Mouse (Mus musculus): ENCODE results near the gene Ceacam3. TPM values are rescaled to one million over a fixed set of nuclear protein-coding genes. Genes with fewer than 3 reads are reported as not detected.
"Not testable (repeated sequence)": the region's sequence is repeated elsewhere in the genome, so short reads cannot be mapped to it uniquely, and the experiment has no call there.

The Ceacam3 gene
- polyA plus RNA-seq (2015; fragmentation: Nextera tagmentation; extraction: Ambion mirVana), result 0.06 TPM in 1 of 2 replicates, not detected in the other

DNA sequence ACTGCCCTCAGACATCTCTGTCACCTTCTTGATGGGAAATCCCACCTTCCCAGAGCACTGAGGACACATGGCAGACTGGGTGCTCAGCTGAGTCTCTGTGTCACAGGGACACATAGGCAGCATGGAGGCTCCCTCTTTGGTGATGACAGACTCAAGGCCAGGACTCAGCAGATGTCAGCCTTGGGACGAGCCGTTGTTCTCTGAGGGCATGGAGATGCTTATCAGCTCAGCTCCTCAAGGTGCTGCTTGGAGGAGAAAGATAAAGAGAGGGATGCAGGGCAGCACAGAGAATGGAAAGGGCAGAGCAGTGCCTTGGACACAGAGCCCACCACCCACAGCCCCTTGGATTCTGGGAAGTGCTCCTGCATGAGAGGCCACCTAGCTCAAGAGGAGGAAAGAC is at the start of gene Ceacam3:
Gene Ceacam3, plus strand, starts transcription at position 352 of the 400 bp plus-strand sequence.
- 74% methylated on average over 2 of the region's 2 CpGs for WGBS
- H3K36me3 ChIP-seq (ENCODE audit: control insufficient read depth, insufficient read depth, low read length), result no peaks in the 10 kb centered on the region
- no peaks in the 10 kb centered on the region for H3K4me1 ChIP-seq (ENCODE audit: control insufficient read depth, insufficient read depth, low read length)
- H3K4me3 ChIP-seq (ENCODE audit: low read depth, low read length), result no peak within 1 kb of the TSS
- H3K9me3 ChIP-seq (replicated peaks; ENCODE audit: control insufficient read depth, low read length, poor library complexity, severe bottlenecking), result peaks cover 9% of the 10 kb centered on the region; the same call in 1 of the 2 replicates
- H3K4me2 ChIP-seq (ENCODE audit: low read length), result no peak within 1 kb of the TSS
- H3K9ac ChIP-seq (ENCODE audit: low read depth, low read length), result no peak within 1 kb of the TSS
- no peak within 1 kb of the TSS for H3K27ac ChIP-seq (ENCODE audit: low read length)
- no peak for ATAC-seq
- H3K27me3 ChIP-seq (ENCODE audit: control insufficient read depth, insufficient read depth, low read depth, low read length), result no peaks in the 10 kb centered on the region

DNA sequence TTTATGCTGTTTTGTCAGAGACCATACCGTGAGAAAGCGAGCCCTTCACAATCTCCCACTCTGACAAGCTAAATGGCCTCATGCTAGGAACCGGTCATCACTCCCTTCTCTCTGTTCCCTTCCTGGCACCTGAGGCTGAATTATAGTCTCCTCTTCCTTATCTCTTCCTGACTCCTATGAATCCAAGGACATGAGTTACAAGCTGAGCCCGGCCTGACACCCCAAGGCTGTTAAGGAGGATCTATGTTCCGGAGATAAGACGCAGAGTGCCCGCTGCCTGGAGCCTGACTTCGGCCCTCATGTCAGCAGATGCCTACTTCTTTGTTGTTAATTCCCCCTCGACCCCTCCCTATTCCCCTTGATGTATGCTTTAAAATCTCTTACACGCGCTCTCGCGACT is 48.5 kb upstream of the Ceacam3 start:
- WGBS, result 90% methylated on average over 13 of the region's 13 CpGs
- H3K4me1 ChIP-seq (ENCODE audit: control insufficient read depth, insufficient read depth, low read length); H3K4me2 ChIP-seq (ENCODE audit: low read length); H3K9ac ChIP-seq (ENCODE audit: low read depth, low read length); ATAC-seq; H3K9me3 ChIP-seq (replicated peaks; ENCODE audit: control insufficient read depth, low read length, poor library complexity, severe bottlenecking); H3K36me3 ChIP-seq (ENCODE audit: control insufficient read depth, insufficient read depth, low read length); H3K27ac ChIP-seq (ENCODE audit: low read length); H3K4me3 ChIP-seq (ENCODE audit: low read depth, low read length); H3K27me3 ChIP-seq (ENCODE audit: control insufficient read depth, insufficient read depth, low read depth, low read length): not testable (repeated sequence)

DNA sequence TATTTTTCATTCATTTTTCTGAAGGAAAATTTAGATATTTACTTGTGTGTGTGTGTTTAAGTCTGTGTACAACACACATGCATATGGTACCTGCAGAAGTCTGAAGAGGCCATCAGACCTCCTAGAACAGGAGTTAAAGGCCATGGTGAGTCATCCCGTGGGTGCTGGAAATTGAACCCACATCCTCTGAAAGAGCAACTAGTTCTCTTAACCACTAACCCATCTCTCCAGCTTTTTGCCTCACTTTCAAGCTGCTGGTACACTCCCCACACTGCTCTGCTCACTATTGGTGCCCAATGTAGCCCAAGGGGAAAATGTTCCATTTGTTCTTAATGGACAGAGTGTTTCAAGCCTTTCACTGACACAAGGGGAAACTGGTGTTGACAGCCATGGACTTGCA is 14.8 kb upstream of the Ceacam3 start:
- Histone ChIP-seq H3K4me2 (ENCODE audit: low read length) (no peak overlapping the region), H3K4me3 (ENCODE audit: low read depth, low read length) (no peak overlapping the region), H3K9me3 (replicated peaks; ENCODE audit: control insufficient read depth, low read length, poor library complexity, severe bottlenecking) (no peaks in the 10 kb centered on the region), H3K36me3 (ENCODE audit: control insufficient read depth, insufficient read depth, low read length) (no peaks in the 10 kb centered on the region), H3K9ac (ENCODE audit: low read depth, low read length) (no peak overlapping the region), H3K4me1 (ENCODE audit: control insufficient read depth, insufficient read depth, low read length) (no peaks in the 10 kb centered on the region), H3K27ac (ENCODE audit: low read length) (no peak overlapping the region), H3K27me3 (ENCODE audit: control insufficient read depth, insufficient read depth, low read depth, low read length) (no peaks in the 10 kb centered on the region)
- ATAC-seq, result no peak
- 88% methylated on average over 1 of the region's 1 CpGs for WGBS

DNA sequence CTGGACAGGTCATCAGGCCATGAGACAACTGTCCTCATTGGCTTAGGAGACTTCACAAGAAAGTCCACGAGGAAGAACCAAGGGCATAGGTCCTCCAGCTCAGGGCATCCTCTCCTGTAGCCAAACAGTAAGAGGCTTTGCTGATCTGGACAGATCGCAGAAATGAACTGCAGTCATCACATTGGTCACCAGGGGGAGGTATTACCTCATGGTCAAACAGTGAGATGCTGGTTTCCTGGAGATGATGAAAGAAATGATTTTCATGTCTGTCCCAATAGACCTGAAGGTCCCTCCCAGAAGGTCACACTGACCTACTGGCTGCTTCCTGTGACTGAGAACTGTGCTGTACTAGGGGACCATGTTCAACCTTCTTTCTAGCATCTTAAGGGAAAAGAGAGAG is 5.6 kb downstream of the Ceacam3 start:
- no peak for ATAC-seq

DNA sequence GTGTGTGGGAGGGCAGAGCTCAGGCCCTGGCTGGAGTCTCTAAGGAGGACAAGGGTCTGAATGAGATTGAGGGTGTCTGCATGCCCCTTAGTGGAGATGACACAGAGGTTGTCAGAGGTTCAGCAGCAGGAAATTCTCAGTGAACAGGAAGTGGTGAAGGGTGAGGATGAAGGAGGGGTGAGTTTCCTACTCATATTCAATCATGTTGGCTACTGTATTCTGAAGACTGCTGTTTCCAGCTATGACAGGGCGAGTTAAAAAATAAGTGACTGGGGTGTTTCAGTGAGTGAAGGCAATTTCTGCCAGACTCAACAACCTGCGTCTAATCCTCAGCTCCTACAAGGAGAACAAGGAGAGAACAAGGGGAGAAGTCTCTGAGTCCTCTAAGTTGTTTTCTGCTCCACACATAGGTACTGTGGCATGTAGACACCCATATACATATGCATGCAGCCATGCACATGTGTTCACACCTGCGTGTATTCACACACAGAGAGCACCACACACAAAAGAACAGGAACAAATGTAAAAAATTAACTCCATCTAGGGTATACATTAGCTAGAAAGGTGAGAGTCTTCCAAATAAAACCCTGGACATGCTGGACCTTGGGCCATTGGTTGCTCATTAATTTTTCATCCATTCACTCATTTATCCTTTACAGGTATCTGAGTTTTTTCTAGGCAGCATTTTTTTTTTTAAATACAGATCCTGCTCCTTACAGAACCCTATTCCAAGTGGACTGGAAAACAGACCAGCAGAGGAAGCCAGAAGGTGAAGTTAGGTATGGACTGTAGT is 7.0 kb downstream of the Ceacam3 start:
- Histone ChIP-seq H3K4me3 (ENCODE audit: low read depth, low read length) (no peak overlapping the region), H3K4me1 (ENCODE audit: control insufficient read depth, insufficient read depth, low read length) (no peaks in the 10 kb centered on the region), H3K27me3 (ENCODE audit: control insufficient read depth, insufficient read depth, low read depth, low read length) (no peaks in the 10 kb centered on the region), H3K9ac (ENCODE audit: low read depth, low read length) (no peak overlapping the region), H3K9me3 (replicated peaks; ENCODE audit: control insufficient read depth, low read length, poor library complexity, severe bottlenecking) (peaks cover 18% of the 10 kb centered on the region; the same call in 1 of the 2 replicates), H3K4me2 (ENCODE audit: low read length) (no peak overlapping the region), H3K27ac (ENCODE audit: low read length) (no peak overlapping the region), H3K36me3 (ENCODE audit: control insufficient read depth, insufficient read depth, low read length) (no peaks in the 10 kb centered on the region)
- WGBS, result 75% methylated on average over 3 of the region's 3 CpGs
- ATAC-seq, result no peak

More for the DNA sequence above, 5.6 kb downstream of the Ceacam3 start:
- Histone ChIP-seq H3K27ac (ENCODE audit: low read length) (no peak overlapping the region), H3K36me3 (ENCODE audit: control insufficient read depth, insufficient read depth, low read length) (no peaks in the 10 kb centered on the region), H3K9ac (ENCODE audit: low read depth, low read length) (no peak overlapping the region), H3K4me2 (ENCODE audit: low read length) (no peak overlapping the region), H3K4me3 (ENCODE audit: low read depth, low read length) (no peak overlapping the region), H3K4me1 (ENCODE audit: control insufficient read depth, insufficient read depth, low read length) (no peaks in the 10 kb centered on the region), H3K27me3 (ENCODE audit: control insufficient read depth, insufficient read depth, low read depth, low read length) (no peaks in the 10 kb centered on the region), H3K9me3 (replicated peaks; ENCODE audit: control insufficient read depth, low read length, poor library complexity, severe bottlenecking) (peaks cover 18% of the 10 kb centered on the region; the same call in 1 of the 2 replicates)
- 50% methylated on average over 2 of the region's 2 CpGs for WGBS

DNA sequence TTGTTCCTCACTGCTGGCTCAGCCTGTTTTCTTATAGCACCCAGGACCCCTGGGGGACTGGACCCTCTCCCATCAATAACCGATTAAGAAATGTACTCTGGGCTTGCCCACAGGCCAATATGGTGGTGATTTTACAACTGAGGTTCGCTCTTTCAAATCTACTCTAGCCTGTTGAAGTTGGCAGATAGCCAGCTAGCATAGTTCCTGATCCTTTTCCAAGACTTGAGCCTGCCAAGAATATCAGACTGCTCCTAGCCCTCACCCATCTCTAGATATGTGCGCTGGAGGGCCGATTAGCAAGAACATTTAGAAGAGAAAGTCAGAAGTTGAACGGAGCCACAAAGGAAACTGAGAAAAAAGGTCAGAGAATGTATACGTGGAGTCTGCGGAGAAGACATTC is 8.9 kb downstream of the Ceacam3 start:
- H3K4me3 ChIP-seq (ENCODE audit: low read depth, low read length), result no peak overlapping the region
- H3K27ac ChIP-seq (ENCODE audit: low read length), result no peak overlapping the region
- WGBS, result 87% methylated on average over 7 of the region's 7 CpGs
- H3K27me3 ChIP-seq (ENCODE audit: control insufficient read depth, insufficient read depth, low read depth, low read length), result no peaks in the 10 kb centered on the region
- H3K36me3 ChIP-seq (ENCODE audit: control insufficient read depth, insufficient read depth, low read length), result no peaks in the 10 kb centered on the region
- H3K4me1 ChIP-seq (ENCODE audit: control insufficient read depth, insufficient read depth, low read length), result no peaks in the 10 kb centered on the region
- no peak overlapping the region for H3K4me2 ChIP-seq (ENCODE audit: low read length)
- H3K9me3 ChIP-seq (replicated peaks; ENCODE audit: control insufficient read depth, low read length, poor library complexity, severe bottlenecking), result peaks cover 14% of the 10 kb centered on the region; the same call in 1 of the 2 replicates
- H3K9ac ChIP-seq (ENCODE audit: low read depth, low read length), result no peak overlapping the region
- ATAC-seq, result no peak

DNA sequence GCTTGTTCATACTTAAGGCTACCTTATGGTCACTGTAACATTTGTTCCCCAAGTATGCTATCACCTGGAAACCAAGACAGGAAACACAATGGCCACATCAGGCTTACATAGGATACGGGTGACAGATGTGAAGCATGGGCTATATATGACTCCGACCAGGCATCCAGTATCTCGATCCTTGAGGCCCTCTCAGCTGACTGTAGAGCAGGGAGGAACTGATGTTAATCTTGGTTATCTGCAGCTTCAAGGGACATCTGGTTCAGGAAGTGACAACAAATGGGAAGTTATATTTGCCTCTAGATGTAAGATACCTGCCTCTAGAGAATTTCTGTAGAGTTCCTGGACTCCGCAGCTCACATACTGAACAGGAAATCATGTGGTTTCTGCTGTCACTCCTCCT is 21.7 kb downstream of the Ceacam3 start:
- Histone ChIP-seq H3K4me1 (ENCODE audit: control insufficient read depth, insufficient read depth, low read length) (no peaks in the 10 kb centered on the region), H3K36me3 (ENCODE audit: control insufficient read depth, insufficient read depth, low read length) (no peaks in the 10 kb centered on the region), H3K4me3 (ENCODE audit: low read depth, low read length) (no peak overlapping the region), H3K27me3 (ENCODE audit: control insufficient read depth, insufficient read depth, low read depth, low read length) (no peaks in the 10 kb centered on the region), H3K27ac (ENCODE audit: low read length) (no peak overlapping the region), H3K4me2 (ENCODE audit: low read length) (no peak overlapping the region), H3K9ac (ENCODE audit: low read depth, low read length) (no peak overlapping the region), H3K9me3 (replicated peaks; ENCODE audit: control insufficient read depth, low read length, poor library complexity, severe bottlenecking) (peaks cover 8% of the 10 kb centered on the region; the same call in 1 of the 2 replicates)
- WGBS, result 92% methylated on average over 4 of the region's 4 CpGs
- no peak for ATAC-seq

DNA sequence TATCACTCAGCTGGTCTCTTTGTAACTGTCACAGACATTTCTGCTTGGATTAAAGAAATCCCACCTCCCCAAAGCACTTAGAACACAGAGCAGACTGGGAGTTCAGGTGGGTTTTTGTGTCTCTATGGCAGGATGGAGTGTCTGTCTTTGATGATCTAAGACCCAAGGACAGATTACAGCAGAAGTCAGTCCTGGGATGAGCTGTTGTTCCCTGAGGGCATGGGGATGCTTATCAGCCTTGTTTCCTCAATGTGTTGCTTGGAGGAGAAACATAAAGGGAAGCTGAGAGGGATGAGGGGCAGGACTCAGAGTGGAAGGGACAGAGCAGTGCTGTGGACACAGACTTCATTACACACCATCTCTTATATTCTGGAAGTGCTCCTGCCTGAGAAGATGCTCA is 53.1 kb downstream of the Ceacam3 start, which contains the start of gene Psg29:
Gene Psg29, plus strand, starts transcription at position 301 of the 400 bp plus-strand sequence.
- no peaks in the 10 kb centered on the region for H3K4me1 ChIP-seq (ENCODE audit: control insufficient read depth, insufficient read depth, low read length)
- no peaks in the 10 kb centered on the region for H3K27me3 ChIP-seq (ENCODE audit: control insufficient read depth, insufficient read depth, low read depth, low read length)
- no peak within 1 kb of the TSS for H3K4me3 ChIP-seq (ENCODE audit: low read depth, low read length)
- no peak within 1 kb of the TSS for H3K9ac ChIP-seq (ENCODE audit: low read depth, low read length)
- no peak for ATAC-seq
- no peak within 1 kb of the TSS for H3K27ac ChIP-seq (ENCODE audit: low read length)
- peaks cover 20% of the 10 kb centered on the region for H3K9me3 ChIP-seq (replicated peaks; ENCODE audit: control insufficient read depth, low read length, poor library complexity, severe bottlenecking)
- no peak within 1 kb of the TSS for H3K4me2 ChIP-seq (ENCODE audit: low read length)
- no peaks in the 10 kb centered on the region for H3K36me3 ChIP-seq (ENCODE audit: control insufficient read depth, insufficient read depth, low read length)

DNA sequence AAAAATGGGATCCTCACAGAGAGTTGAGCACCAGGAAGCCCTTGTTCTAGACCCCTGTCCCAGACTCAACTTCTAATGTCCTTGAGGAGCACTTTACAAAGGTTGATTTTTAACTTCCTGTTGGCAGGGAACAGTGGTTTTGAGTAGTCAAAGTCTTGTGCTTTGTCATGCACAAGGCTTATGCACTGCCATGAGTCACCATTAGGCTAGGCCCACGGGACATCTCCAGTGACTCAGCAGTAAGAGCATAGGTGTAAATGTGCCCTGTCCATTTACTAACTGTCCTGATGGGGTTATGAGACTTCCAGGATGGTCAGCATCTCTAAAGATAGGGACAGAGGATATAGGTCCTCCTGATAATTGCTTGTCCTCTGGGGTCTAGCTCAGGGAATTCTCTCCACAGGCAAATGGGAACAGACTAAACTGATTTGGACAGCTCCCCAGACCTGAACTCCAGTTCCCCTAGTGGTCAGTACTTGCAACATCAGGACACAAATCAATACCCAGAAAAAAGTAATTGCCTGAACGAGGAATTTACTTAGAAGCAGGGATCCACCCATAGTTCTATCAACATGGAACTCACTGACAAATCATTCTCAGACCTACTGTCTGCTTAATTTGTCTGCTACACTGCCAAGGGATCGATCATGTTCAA is 55.6 kb downstream of the Ceacam3 start:
- Histone ChIP-seq H3K9me3 (replicated peaks; ENCODE audit: control insufficient read depth, low read length, poor library complexity, severe bottlenecking) (peaks cover 29% of the 10 kb centered on the region), H3K4me2 (ENCODE audit: low read length) (no peak overlapping the region), H3K4me3 (ENCODE audit: low read depth, low read length) (no peak overlapping the region), H3K27ac (ENCODE audit: low read length) (no peak overlapping the region), H3K4me1 (ENCODE audit: control insufficient read depth, insufficient read depth, low read length) (no peaks in the 10 kb centered on the region), H3K27me3 (ENCODE audit: control insufficient read depth, insufficient read depth, low read depth, low read length) (no peaks in the 10 kb centered on the region), H3K9ac (ENCODE audit: low read depth, low read length) (no peak overlapping the region), H3K36me3 (ENCODE audit: control insufficient read depth, insufficient read depth, low read length) (no peaks in the 10 kb centered on the region)
- ATAC-seq, result no peak
- WGBS, result 70% methylated on average over 3 of the region's 3 CpGs
